Mouse (Mus musculus) hindbrain, embryonic 16.5 days (tissue): ENCODE measurements around the gene Brca2. TPM values are rescaled to one million over a fixed set of nuclear protein-coding genes. Genes with fewer than 3 reads are reported as not detected.

ENCODE experiments used
- ATAC-seq: fragments of 200-750 bp; cut with Nextera tagmentation; 2 replicates; pipeline ENCODE4 v1.8.0; 2017; ENCODE audit warnings: moderate TSS enrichment, moderate library complexity
- H3K27ac ChIP-seq: fragments of 300-500 bp; sonication (generic); 2 replicates; pipeline ENCODE4 v1.5.1; 2014; ENCODE audit warnings: low read depth, mild to moderate bottlenecking, control low read depth, low read length, moderate library complexity
- H3K27me3 ChIP-seq: fragments of 300-500 bp; sonication (generic); replicated peaks from 2 replicates; pipeline ENCODE4 v1.6.1; 2014; ENCODE audit warnings: low read length; ENCODE audit not compliant: control insufficient read depth, insufficient read depth
- H3K36me3 ChIP-seq: fragments of 300-500 bp; sonication (generic); 2 replicates; pipeline ENCODE4 v1.6.1; 2014; ENCODE audit warnings: mild to moderate bottlenecking, low read length, moderate library complexity, mixed read lengths; ENCODE audit not compliant: control insufficient read depth, insufficient read depth
- H3K4me1 ChIP-seq: fragments of 300-500 bp; sonication (generic); 2 replicates; pipeline ENCODE4 v1.6.1; 2014; ENCODE audit warnings: low read depth, low read length; ENCODE audit not compliant: control insufficient read depth, insufficient read depth
- H3K4me2 ChIP-seq: fragments of 300-500 bp; sonication (generic); 2 replicates; pipeline ENCODE4 v1.6.1; 2014; ENCODE audit warnings: mild to moderate bottlenecking, low read length, control low read depth, moderate library complexity
- H3K4me3 ChIP-seq: fragments of 300-500 bp; sonication (generic); 2 replicates; pipeline ENCODE4 v1.5.1; 2014; ENCODE audit warnings: mild to moderate bottlenecking, low read length, control low read depth, moderate library complexity
- H3K9ac ChIP-seq: fragments of 300-500 bp; sonication (generic); 2 replicates; pipeline ENCODE4 v1.6.1; 2014; ENCODE audit warnings: low read depth, mild to moderate bottlenecking, control low read depth, low read length, moderate library complexity
- H3K9me3 ChIP-seq: fragments of 300-500 bp; sonication (generic); 2 replicates; pipeline ENCODE4 v1.6.1; 2014; ENCODE audit warnings: mild to moderate bottlenecking, low read length, moderate library complexity; ENCODE audit not compliant: control insufficient read depth
- WGBS: fragments of 180-500 bp; shearing (Covaris S2); extraction: QIAGEN DNeasy Blood & Tissue Kit; methylation state at CpG from one replicate; pipeline ENCODE4 v1.1.7; 2014; 5-methylcytosine and 5-hydroxymethylcytosine counted together
- polyA plus RNA-seq: library from polyadenylated mRNA; unstranded; fragments of >200 nt; fragmentation: Nextera tagmentation; extraction: Ambion mirVana; gene quantifications from 2 replicates; pipeline ENCODE4 v1.2.1, GENCODE M21; 2015

Brca2 gene
- polyA plus RNA-seq, 1 experiment from 2014 or later, result 11.4 TPM

GRCm38 (mm10) chr5:150616216-150616615, 93.8 kb downstream of the Brca2 start:
- Histone ChIP-seq H3K4me1 (no peaks in the 10 kb centered on the region), H3K9me3 (no peaks in the 10 kb centered on the region), H3K36me3 (no peaks in the 10 kb centered on the region), H3K27me3 (no peaks in the 10 kb centered on the region), H3K4me3 (no peak overlapping the region), H3K9ac (no peak overlapping the region), H3K27ac (no peak overlapping the region), H3K4me2 (no peak overlapping the region)
- ATAC-seq, result no peak
- 97% methylated on average over 2 of the region's 2 CpGs for WGBS

GRCm38 (mm10) chr5:150616731-150617130, 94.3 kb downstream of the Brca2 start:
- ATAC-seq, result no peak
- Histone ChIP-seq H3K9me3 (no peaks in the 10 kb centered on the region), H3K4me3 (no peak overlapping the region), H3K27me3 (no peaks in the 10 kb centered on the region), H3K36me3 (no peaks in the 10 kb centered on the region), H3K9ac (no peak overlapping the region), H3K27ac (no peak overlapping the region), H3K4me1 (no peaks in the 10 kb centered on the region), H3K4me2 (no peak overlapping the region)
- WGBS, result 79% methylated on average over 3 of the region's 3 CpGs

- Histone ChIP-seq H3K36me3 (no peaks in the 10 kb centered on the region), H3K27ac (no peak overlapping the region), H3K9me3 (no peaks in the 10 kb centered on the region), H3K4me2 (no peak overlapping the region), H3K9ac (no peak overlapping the region), H3K4me1 (no peaks in the 10 kb centered on the region), H3K4me3 (no peak overlapping the region), H3K27me3 (no peaks in the 10 kb centered on the region)
- no peak for ATAC-seq
- 89% methylated on average over 10 of the region's 10 CpGs for WGBS
These were observed 96.3 kb downstream of the Brca2 start for GRCm38 (mm10) chr5:150618599-150619355.

Other genes starting within 250 kb of the Brca2 start
- gene Zar1l, start 4.5 kb upstream of the Brca2 start, polyA plus RNA-seq, result not detected in 2 replicates
- 18.6 and 20.0 TPM in 2 replicates for gene N4bp2l1, start 74.6 kb downstream of the Brca2 start, polyA plus RNA-seq
- 24.5 and 25.5 TPM in 2 replicates for gene N4bp2l2, start 143.6 kb downstream of the Brca2 start, polyA plus RNA-seq
- 26.7 and 27.5 TPM in 2 replicates for gene Pds5b, start 151.1 kb downstream of the Brca2 start, polyA plus RNA-seq